Mouse (Mus musculus): ENCODE measurements around the gene Zfp90.

DNA sequence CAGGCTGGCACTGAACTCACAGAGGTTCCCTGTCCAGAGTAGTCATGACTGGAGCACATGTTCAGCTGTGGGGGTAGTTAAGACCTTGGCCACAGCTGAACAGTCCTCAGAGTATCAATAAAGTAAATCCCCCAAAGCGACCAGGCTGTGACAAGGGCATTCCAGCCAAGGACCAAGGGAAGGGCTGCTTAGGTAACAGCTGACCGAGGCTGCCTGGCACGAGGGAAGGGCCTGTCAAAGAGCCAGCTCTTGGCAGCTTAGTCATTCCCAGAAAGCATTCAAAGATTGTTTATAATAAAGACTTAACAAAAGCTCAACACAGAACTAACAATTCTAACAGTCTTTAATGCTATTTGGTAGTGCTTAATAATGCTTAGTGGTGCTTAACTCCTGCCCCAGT lies 22.7 kb downstream of the Zfp90 start:
- TF ChIP-seq CTCF (IDR thresholded peaks at IDR 0.05; ENCODE audit: control insufficient read depth, insufficient read depth, insufficient replicate concordance, low read depth, low read length), result no peak
- TF ChIP-seq POLR2A (IDR thresholded peaks at IDR 0.05; ENCODE audit: control insufficient read depth, low read depth, low read length), result no peak
